Mouse (Mus musculus) heart, embryonic 10.5 days (tissue): ENCODE measurements around the gene Aire. TPM values are rescaled to one million over a fixed set of nuclear protein-coding genes. Genes with fewer than 3 reads are reported as not detected.

Experiments used
- DNase-seq: peaks from one replicate; pipeline ENCODE4 v3.0.0-alpha.2; 2017; ENCODE audit warnings: low spot score
- H3K27ac ChIP-seq: fragments of 300-500 bp; sonication (generic); 2 replicates; pipeline ENCODE4 v1.5.1; 2016; ENCODE audit warnings: mild to moderate bottlenecking
- H3K27me3 ChIP-seq: fragments of 300-500 bp; sonication (generic); 2 replicates; pipeline ENCODE4 v1.6.1; 2016; ENCODE audit warnings: mild to moderate bottlenecking; ENCODE audit not compliant: poor library complexity, insufficient read depth, severe bottlenecking
- H3K36me3 ChIP-seq: fragments of 300-500 bp; sonication (generic); 2 replicates; pipeline ENCODE4 v1.6.1; 2016; ENCODE audit warnings: mild to moderate bottlenecking, moderate library complexity
- H3K4me1 ChIP-seq: fragments of 300-500 bp; sonication (generic); 2 replicates; pipeline ENCODE4 v1.6.1; 2016; ENCODE audit warnings: mild to moderate bottlenecking
- H3K4me3 ChIP-seq: fragments of 300-500 bp; sonication (generic); 2 replicates; pipeline ENCODE4 v1.5.1; 2016; ENCODE audit warnings: mild to moderate bottlenecking, moderate library complexity
- H3K9me3 ChIP-seq: fragments of 300-500 bp; sonication (generic); 2 replicates; pipeline ENCODE4 v1.6.1; 2016; ENCODE audit warnings: mild to moderate bottlenecking, moderate library complexity
- WGBS: fragments of 180-500 bp; shearing (Covaris S2); methylation state at CpG from one replicate; pipeline ENCODE4 v1.1.7; 2016; 5-methylcytosine and 5-hydroxymethylcytosine counted together
- polyA plus RNA-seq: library from polyadenylated mRNA; unstranded; fragments of >200 nt; fragmentation: Nextera tagmentation; extraction: Ambion mirVana; gene quantifications from 2 replicates; pipeline ENCODE4 v1.2.1, GENCODE M21; 2016

The Aire gene
- 0.18 and 0.45 TPM in 2 replicates for polyA plus RNA-seq

- H3K4me1 ChIP-seq, result peaks cover 14% of the 10 kb centered on the region; the same call in 1 of the 2 replicates
- 4% methylated on average over 27 of the region's 27 CpGs for WGBS
- peaks cover 43% of the 10 kb centered on the region for H3K27me3 ChIP-seq
- H3K4me3 ChIP-seq, result peak within 1 kb of the TSS; percentile 46
- no peak for DNase-seq
- H3K9me3 ChIP-seq, result no peaks in the 10 kb centered on the region
- no peak within 1 kb of the TSS for H3K27ac ChIP-seq
- H3K36me3 ChIP-seq, result no peaks in the 10 kb centered on the region
Measured at GRCm38 (mm10) chr10:78043406-78043836, at the start of gene Aire. Gene Aire, minus strand, starts transcription at chr10:78043610.

GRCm38 (mm10) chr10:78092725-78093029 is 49.3 kb upstream of the Aire start:
- 87% methylated on average over 13 of the region's 13 CpGs for WGBS
- Histone ChIP-seq H3K36me3 (no peaks in the 10 kb centered on the region), H3K4me3 (no peak overlapping the region), H3K9me3 (no peaks in the 10 kb centered on the region), H3K27me3 (peaks cover 13% of the 10 kb centered on the region; the same call in 1 of the 2 replicates), H3K27ac (no peak overlapping the region), H3K4me1 (peaks cover 7% of the 10 kb centered on the region; the same call in 1 of the 2 replicates)
- peak; percentile 51 for DNase-seq

- no peaks in the 10 kb centered on the region for H3K36me3 ChIP-seq
- peaks cover 13% of the 10 kb centered on the region; the same call in 1 of the 2 replicates for H3K27me3 ChIP-seq
- H3K9me3 ChIP-seq, result no peaks in the 10 kb centered on the region
- WGBS, result 83% methylated on average over 23 of the region's 23 CpGs
- H3K27ac ChIP-seq, result no peak overlapping the region
- peaks cover 7% of the 10 kb centered on the region; the same call in 1 of the 2 replicates for H3K4me1 ChIP-seq
- no peak overlapping the region for H3K4me3 ChIP-seq
- no peak for DNase-seq
Measured at GRCm38 (mm10) chr10:78091865-78092724, 48.7 kb upstream of the Aire start.

GRCm38 (mm10) chr10:78090706-78091491 is 47.5 kb upstream of the Aire start:
- H3K27me3 ChIP-seq, result peaks cover 13% of the 10 kb centered on the region; the same call in 1 of the 2 replicates
- no peak overlapping the region for H3K4me3 ChIP-seq
- no peaks in the 10 kb centered on the region for H3K9me3 ChIP-seq
- no peaks in the 10 kb centered on the region for H3K36me3 ChIP-seq
- no peak for DNase-seq
- 78% methylated on average over 4 of the region's 4 CpGs for WGBS
- H3K4me1 ChIP-seq, result peaks cover 7% of the 10 kb centered on the region; the same call in 1 of the 2 replicates
- H3K27ac ChIP-seq, result no peak overlapping the region

GRCm38 (mm10) chr10:78090246-78090645 is 46.8 kb upstream of the Aire start:
- H3K27me3 ChIP-seq, result peaks cover 13% of the 10 kb centered on the region; the same call in 1 of the 2 replicates
- peaks cover 7% of the 10 kb centered on the region; the same call in 1 of the 2 replicates for H3K4me1 ChIP-seq
- WGBS, result 35% methylated on average over 6 of the region's 6 CpGs
- no peaks in the 10 kb centered on the region for H3K9me3 ChIP-seq
- H3K27ac ChIP-seq, result no peak overlapping the region
- H3K4me3 ChIP-seq, result no peak overlapping the region
- H3K36me3 ChIP-seq, result no peaks in the 10 kb centered on the region
- DNase-seq, result no peak

- Histone ChIP-seq H3K4me3 (no peak overlapping the region), H3K27me3 (peaks cover 7% of the 10 kb centered on the region), H3K27ac (no peak overlapping the region), H3K36me3 (no peaks in the 10 kb centered on the region), H3K9me3 (no peaks in the 10 kb centered on the region), H3K4me1 (peaks cover 12% of the 10 kb centered on the region; the same call in 1 of the 2 replicates)
- DNase-seq, result no peak
- WGBS, result 76% methylated on average over 6 of the region's 6 CpGs
Measured at GRCm38 (mm10) chr10:78087101-78087511, 43.7 kb upstream of the Aire start.

GRCm38 (mm10) chr10:78086444-78087061 is 43.1 kb upstream of the Aire start:
- WGBS, result 68% methylated on average over 10 of the region's 10 CpGs
- H3K36me3 ChIP-seq, result no peaks in the 10 kb centered on the region
- no peaks in the 10 kb centered on the region for H3K9me3 ChIP-seq
- no peak for DNase-seq
- H3K4me1 ChIP-seq, result peaks cover 12% of the 10 kb centered on the region; the same call in 1 of the 2 replicates
- no peak overlapping the region for H3K27ac ChIP-seq
- H3K4me3 ChIP-seq, result no peak overlapping the region
- peaks cover 4% of the 10 kb centered on the region; the same call in 1 of the 2 replicates for H3K27me3 ChIP-seq

GRCm38 (mm10) chr10:78085711-78086110 is 42.3 kb upstream of the Aire start:
- Histone ChIP-seq H3K9me3 (no peaks in the 10 kb centered on the region), H3K27me3 (no peaks in the 10 kb centered on the region; the same call in 1 of the 2 replicates), H3K4me1 (peaks cover 12% of the 10 kb centered on the region; the same call in 1 of the 2 replicates), H3K36me3 (no peaks in the 10 kb centered on the region), H3K27ac (no peak overlapping the region), H3K4me3 (no peak overlapping the region)
- 90% methylated on average over 6 of the region's 6 CpGs for WGBS
- DNase-seq, result no peak

- Histone ChIP-seq H3K27ac (no peak overlapping the region), H3K4me1 (peaks cover 5% of the 10 kb centered on the region; the same call in 1 of the 2 replicates), H3K27me3 (no peaks in the 10 kb centered on the region; the same call in 1 of the 2 replicates), H3K9me3 (no peaks in the 10 kb centered on the region), H3K4me3 (no peak overlapping the region), H3K36me3 (no peaks in the 10 kb centered on the region)
- WGBS, result 46% methylated on average over 1 of the region's 1 CpGs
- no peak for DNase-seq
Measured at GRCm38 (mm10) chr10:78084073-78084472, 40.7 kb upstream of the Aire start.

GRCm38 (mm10) chr10:78079955-78080591 is 36.7 kb upstream of the Aire start:
- H3K4me1 ChIP-seq, result 0 out of 2 replicates have a peak, but pooled peaks cover 5% of the 10 kb centered on the region
- no peak for DNase-seq

GRCm38 (mm10) chr10:78078276-78078675 is 34.9 kb upstream of the Aire start:
- H3K4me3 ChIP-seq, result no peak overlapping the region
- H3K27me3 ChIP-seq, result no peaks in the 10 kb centered on the region; the same call in 1 of the 2 replicates
- no peaks in the 10 kb centered on the region for H3K36me3 ChIP-seq
- no peaks in the 10 kb centered on the region for H3K9me3 ChIP-seq
- H3K4me1 ChIP-seq, result no peaks in the 10 kb centered on the region
- no peak overlapping the region for H3K27ac ChIP-seq
- DNase-seq, result no peak
- WGBS, result 64% methylated on average over 5 of the region's 5 CpGs

More at GRCm38 (mm10) chr10:78079955-78080591, 36.7 kb upstream of the Aire start:
- no peaks in the 10 kb centered on the region; the same call in 1 of the 2 replicates for H3K27me3 ChIP-seq
- no peak overlapping the region for H3K27ac ChIP-seq
- H3K36me3 ChIP-seq, result no peaks in the 10 kb centered on the region
- no peaks in the 10 kb centered on the region for H3K9me3 ChIP-seq
- H3K4me3 ChIP-seq, result no peak overlapping the region
- 67% methylated on average over 4 of the region's 4 CpGs for WGBS

- DNase-seq, result no peak
- H3K27ac ChIP-seq, result no peak overlapping the region
- H3K9me3 ChIP-seq, result no peaks in the 10 kb centered on the region
- WGBS, result 69% methylated on average over 9 of the region's 9 CpGs
- H3K36me3 ChIP-seq, result no peaks in the 10 kb centered on the region
- no peaks in the 10 kb centered on the region for H3K4me1 ChIP-seq
- no peak overlapping the region for H3K4me3 ChIP-seq
- no peaks in the 10 kb centered on the region; the same call in 1 of the 2 replicates for H3K27me3 ChIP-seq
Measured at GRCm38 (mm10) chr10:78077862-78078261, 34.5 kb upstream of the Aire start.
